Mouse (Mus musculus) heart, adult 2 months (tissue): ENCODE measurements around the gene Lman1l. TPM values are rescaled to one million over a fixed set of nuclear protein-coding genes. Genes with fewer than 3 reads are reported as not detected.

ENCODE experiments used
- DNase-seq, 2 experiments: peaks; one replicate each; pipeline ENCODE4 v3.0.0; 2021
- H3K27ac ChIP-seq: fragments of 200-600 bp; 2 replicates; pipeline ENCODE4 v1.8.1; 2022
- H3K27me3 ChIP-seq: fragments of 200-500 bp; 2 replicates; pipeline ENCODE4 v1.6.1; 2012; ENCODE audit warnings: mild to moderate bottlenecking, low read length, inconsistent platforms, mixed read lengths; ENCODE audit not compliant: control insufficient read depth, insufficient read depth
- H3K36me3 ChIP-seq: fragments of 200-500 bp; 2 replicates; pipeline ENCODE4 v1.6.1; 2012; ENCODE audit warnings: low read length, inconsistent platforms; ENCODE audit not compliant: control insufficient read depth, insufficient read depth
- H3K4me1 ChIP-seq: fragments of 200-500 bp; 2 replicates; pipeline ENCODE4 v1.6.1; 2011; ENCODE audit warnings: low read length; ENCODE audit not compliant: control insufficient read depth, insufficient read depth
- H3K4me3 ChIP-seq: fragments of 200-600 bp; 2 replicates; pipeline ENCODE4 v1.8.1; 2022
- H3K79me2 ChIP-seq: fragments of 200-500 bp; replicated peaks from 2 replicates; pipeline ENCODE4 v1.6.1; 2012; ENCODE audit warnings: mild to moderate bottlenecking, inconsistent platforms, low read length, moderate library complexity, mixed read lengths; ENCODE audit not compliant: control insufficient read depth, insufficient read depth
- H3K9ac ChIP-seq: fragments of 200-500 bp; 2 replicates; pipeline ENCODE4 v1.6.1; 2012; ENCODE audit warnings: low read depth, mild to moderate bottlenecking, control low read depth, inconsistent platforms, low read length, mixed read lengths
- CTCF ChIP-seq: fragments of 200-600 bp; IDR thresholded peaks from 2 replicates; pipeline ENCODE4 v1.8.1; 2022; ENCODE audit warnings: antibody characterized with exemption, mild to moderate bottlenecking, moderate library complexity
- EP300 ChIP-seq: fragments of 200-500 bp; IDR thresholded peaks from 2 replicates; pipeline ENCODE4 v1.6.1; 2011; ENCODE audit warnings: low read depth, low read length, control low read depth; ENCODE audit not compliant: insufficient read depth
- POLR2A ChIP-seq: fragments of 200-500 bp; IDR thresholded peaks from 2 replicates; pipeline ENCODE4 v1.6.1; 2011; ENCODE audit warnings: mild to moderate bottlenecking, low read depth, low read length, control low read depth; ENCODE audit not compliant: insufficient read depth
- WGBS: fragments of 180-500 bp; shearing (Covaris S2); methylation state at CpG from one replicate; pipeline ENCODE4 v1.1.7; 2018; 5-methylcytosine and 5-hydroxymethylcytosine counted together
- intact Hi-C: fragments of 180-260 bp; cut with DNase I; formaldehyde crosslinking; loops from one replicate; pipeline ENCODE4 v1.15.1; 2025
- long read RNA-seq: library from polyadenylated mRNA; stranded (forward); transcript quantifications from one replicate; pipeline ENCODE4 v2.0.0, GENCODE M21; 2021
- polyA plus RNA-seq: library from polyadenylated mRNA; depleted of rRNA; stranded (reverse); fragments of >200 nt; gene quantifications from 2 replicates; pipeline ENCODE4 v1.2.3, GENCODE M21; 2012; rRNA removed
- total RNA-seq, 2 experiments: library from RNA; stranded (reverse); gene quantifications; 2 replicates each; pipeline ENCODE4 v1.2.3; 2021

Gene Lman1l
- not detected for total RNA-seq
- polyA plus RNA-seq, result 0.20 TPM in 1 of 2 replicates, not detected in the other
- long read RNA-seq, result 0 reads

GRCm38 (mm10) chr9:57620674-57621073 lies at the start of gene Lman1l:
Gene Lman1l (minus strand): TSS chr9:57620774.
- Histone ChIP-seq H3K79me2 (no peaks in the 10 kb centered on the region), H3K9ac (no peak within 1 kb of the TSS), H3K27me3 (no peaks in the 10 kb centered on the region), H3K36me3 (no peaks in the 10 kb centered on the region), H3K4me3 (no peak within 1 kb of the TSS), H3K27ac (no peak within 1 kb of the TSS), H3K4me1 (no peaks in the 10 kb centered on the region; the same call in 1 of the 2 replicates)
- intact Hi-C loops, result no loop called here
- 89% methylated on average over 5 of the region's 5 CpGs for WGBS
- no peak for DNase-seq
- TF ChIP-seq POLR2A (no peak), CTCF (no peak), EP300 (no peak)

- 87% methylated on average over 3 of the region's 3 CpGs for WGBS
- Histone ChIP-seq H3K4me3 (no peak overlapping the region), H3K4me1 (peaks cover 10% of the 10 kb centered on the region), H3K9ac (no peak overlapping the region), H3K27ac (no peak overlapping the region), H3K36me3 (no peaks in the 10 kb centered on the region), H3K79me2 (no peaks in the 10 kb centered on the region), H3K27me3 (no peaks in the 10 kb centered on the region)
- no peak for TF ChIP-seq EP300
- TF ChIP-seq CTCF, result no peak
- TF ChIP-seq POLR2A, result no peak
- intact Hi-C loops, result loop anchor here (5.0 kb wide), 1 partner anchor 38 kb away; the partner anchor contains the start of gene Edc3
- no peak for DNase-seq
Observed at GRCm38 (mm10) chr9:57669566-57669965, 49.0 kb upstream of the Lman1l start.

DNA sequence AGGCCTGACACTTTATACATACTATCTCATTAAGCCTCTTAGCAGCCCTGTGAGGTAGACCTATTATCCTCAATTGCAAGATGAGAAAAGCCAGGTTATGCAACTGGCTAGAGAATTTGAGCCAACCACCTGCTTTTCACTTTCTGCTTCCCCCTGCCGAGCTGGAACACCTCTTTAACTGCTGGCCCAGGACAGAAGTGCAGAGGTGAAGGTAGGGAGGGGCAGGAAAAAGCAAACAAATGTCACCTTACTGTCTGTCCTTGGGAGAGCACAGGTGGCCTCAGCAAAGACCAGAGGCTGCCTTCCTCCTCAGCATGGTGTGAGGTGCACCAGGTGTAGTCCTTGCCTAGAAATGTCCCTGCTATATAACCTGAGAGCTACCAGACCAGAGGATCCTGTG lies 47.7 kb upstream of the Lman1l start:
- Histone ChIP-seq H3K36me3 (no peaks in the 10 kb centered on the region), H3K4me1 (peaks cover 10% of the 10 kb centered on the region), H3K27me3 (no peaks in the 10 kb centered on the region), H3K79me2 (no peaks in the 10 kb centered on the region), H3K9ac (no peak overlapping the region), H3K27ac (peak overlapping the region; percentile 23; the same call in 1 of the 2 replicates), H3K4me3 (no peak overlapping the region)
- DNase-seq, result no peak
- intact Hi-C loops, result loop anchor here (5.0 kb wide), 1 partner anchor 39 kb away; the partner anchor contains the start of gene Edc3
- WGBS, result 17% methylated on average over 1 of the region's 1 CpGs
- TF ChIP-seq CTCF, result no peak
- no peak for TF ChIP-seq EP300
- no peak for TF ChIP-seq POLR2A

- Histone ChIP-seq H3K27me3 (no peaks in the 10 kb centered on the region), H3K79me2 (no peaks in the 10 kb centered on the region), H3K4me1 (peaks cover 10% of the 10 kb centered on the region), H3K4me3 (no peak overlapping the region), H3K36me3 (no peaks in the 10 kb centered on the region), H3K27ac (peak overlapping the region; percentile 56), H3K9ac (no peak overlapping the region)
- TF ChIP-seq CTCF, result no peak
- TF ChIP-seq POLR2A, result no peak
- TF ChIP-seq EP300, result peak; percentile 96
- intact Hi-C loops, result loop anchor here (5.0 kb wide), 1 partner anchor 39 kb away; the partner anchor contains the start of gene Edc3
- peak in 1 of 2 experiments; percentile 45 for DNase-seq
- 39% methylated on average over 11 of the region's 11 CpGs for whole genome bisulfite sequencing
Observed at GRCm38 (mm10) chr9:57667817-57668216, 47.2 kb upstream of the Lman1l start.

DNA sequence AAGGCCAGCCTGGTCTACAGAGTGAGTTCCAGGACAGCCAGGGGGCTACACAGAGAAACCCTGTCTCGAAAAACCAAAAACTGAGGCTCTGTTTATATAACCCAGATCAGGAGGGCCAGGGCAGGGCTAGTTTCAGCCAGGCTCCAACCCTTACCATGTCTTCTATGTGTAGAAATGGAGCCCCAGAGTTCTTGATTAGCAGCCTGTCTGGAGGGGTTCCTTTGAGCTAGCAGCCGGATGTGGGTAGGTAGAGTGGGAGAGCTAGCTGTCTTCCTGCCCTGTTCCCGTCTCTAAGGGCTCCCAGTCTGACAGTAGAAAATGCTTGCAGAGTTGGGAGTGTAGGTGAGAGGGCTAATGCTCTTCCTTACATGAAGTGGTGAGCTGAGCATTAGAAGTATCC lies 46.6 kb upstream of the Lman1l start:
- Histone ChIP-seq H3K79me2 (no peaks in the 10 kb centered on the region), H3K27ac (peak overlapping the region; percentile 56), H3K27me3 (no peaks in the 10 kb centered on the region), H3K36me3 (no peaks in the 10 kb centered on the region), H3K9ac (no peak overlapping the region), H3K4me1 (peaks cover 10% of the 10 kb centered on the region), H3K4me3 (no peak overlapping the region)
- intact Hi-C loops, result loop anchor here (5.0 kb wide), 1 partner anchor 40 kb away; the partner anchor contains the start of gene Edc3
- no peak for DNase-seq
- TF ChIP-seq EP300 (no peak), POLR2A (no peak), CTCF (no peak)
- 61% methylated on average over 3 of the region's 3 CpGs for WGBS

GRCm38 (mm10) chr9:57666536-57666935 lies 46.0 kb upstream of the Lman1l start:
- TF ChIP-seq CTCF (no peak), POLR2A (no peak), EP300 (no peak)
- Histone ChIP-seq H3K4me3 (no peak overlapping the region), H3K27ac (no peak overlapping the region), H3K27me3 (no peaks in the 10 kb centered on the region), H3K4me1 (peaks cover 10% of the 10 kb centered on the region), H3K9ac (no peak overlapping the region), H3K36me3 (no peaks in the 10 kb centered on the region), H3K79me2 (no peaks in the 10 kb centered on the region)
- DNase-seq, result no peak
- intact Hi-C loops, result loop anchor here (5.0 kb wide), 1 partner anchor 41 kb away; the partner anchor contains the start of gene Edc3
- WGBS, result 87% methylated on average over 8 of the region's 8 CpGs
